Mouse (Mus musculus) neural tube, embryonic 12.5 days (tissue): ENCODE results near the gene Atxn10. TPM values are rescaled to one million over a fixed set of nuclear protein-coding genes. Genes with fewer than 3 reads are reported as not detected.
"Not testable (repeated sequence)": the region's sequence is repeated elsewhere in the genome, so short reads cannot be mapped to it uniquely, and the experiment has no call there.

Experiments used
- ATAC-seq: fragments of 200-750 bp; cut with Nextera tagmentation; 2 replicates; pipeline ENCODE4 v1.8.0; 2017; ENCODE audit warnings: low read depth, mild to moderate bottlenecking, moderate TSS enrichment, moderate library complexity; ENCODE audit not compliant: low FRiP score
- H3K27ac ChIP-seq: fragments of 300-500 bp; sonication (generic); 2 replicates; pipeline ENCODE4 v1.5.1; 2016
- H3K27me3 ChIP-seq: fragments of 300-500 bp; sonication (generic); replicated peaks from 2 replicates; pipeline ENCODE4 v1.6.1; 2016; ENCODE audit warnings: mild to moderate bottlenecking
- H3K36me3 ChIP-seq: fragments of 300-500 bp; sonication (generic); 2 replicates; pipeline ENCODE4 v1.6.1; 2016; ENCODE audit warnings: mild to moderate bottlenecking
- H3K4me1 ChIP-seq: fragments of 300-500 bp; sonication (generic); 2 replicates; pipeline ENCODE4 v1.6.1; 2016
- H3K4me2 ChIP-seq: fragments of 300-500 bp; sonication (generic); replicated peaks from 2 replicates; pipeline ENCODE4 v1.6.1; 2016; ENCODE audit warnings: mild to moderate bottlenecking
- H3K4me3 ChIP-seq: fragments of 300-500 bp; sonication (generic); 2 replicates; pipeline ENCODE4 v1.5.1; 2016
- H3K9ac ChIP-seq: fragments of 300-500 bp; sonication (generic); 2 replicates; pipeline ENCODE4 v1.6.1; 2016; ENCODE audit warnings: mild to moderate bottlenecking
- H3K9me3 ChIP-seq: fragments of 300-500 bp; sonication (generic); 2 replicates; pipeline ENCODE4 v1.6.1; 2016; ENCODE audit warnings: mild to moderate bottlenecking
- WGBS: fragments of 180-500 bp; shearing (Covaris S2); methylation state at CpG from one replicate; pipeline ENCODE4 v1.1.7; 2016; 5-methylcytosine and 5-hydroxymethylcytosine counted together
- polyA plus RNA-seq: library from polyadenylated mRNA; unstranded; fragments of >200 nt; fragmentation: Nextera tagmentation; extraction: Ambion mirVana; gene quantifications from 2 replicates; pipeline ENCODE4 v1.2.1, GENCODE M21; 2016

Gene Atxn10
- polyA plus RNA-seq, 1 experiment from 2014 or later, result 453 TPM

DNA sequence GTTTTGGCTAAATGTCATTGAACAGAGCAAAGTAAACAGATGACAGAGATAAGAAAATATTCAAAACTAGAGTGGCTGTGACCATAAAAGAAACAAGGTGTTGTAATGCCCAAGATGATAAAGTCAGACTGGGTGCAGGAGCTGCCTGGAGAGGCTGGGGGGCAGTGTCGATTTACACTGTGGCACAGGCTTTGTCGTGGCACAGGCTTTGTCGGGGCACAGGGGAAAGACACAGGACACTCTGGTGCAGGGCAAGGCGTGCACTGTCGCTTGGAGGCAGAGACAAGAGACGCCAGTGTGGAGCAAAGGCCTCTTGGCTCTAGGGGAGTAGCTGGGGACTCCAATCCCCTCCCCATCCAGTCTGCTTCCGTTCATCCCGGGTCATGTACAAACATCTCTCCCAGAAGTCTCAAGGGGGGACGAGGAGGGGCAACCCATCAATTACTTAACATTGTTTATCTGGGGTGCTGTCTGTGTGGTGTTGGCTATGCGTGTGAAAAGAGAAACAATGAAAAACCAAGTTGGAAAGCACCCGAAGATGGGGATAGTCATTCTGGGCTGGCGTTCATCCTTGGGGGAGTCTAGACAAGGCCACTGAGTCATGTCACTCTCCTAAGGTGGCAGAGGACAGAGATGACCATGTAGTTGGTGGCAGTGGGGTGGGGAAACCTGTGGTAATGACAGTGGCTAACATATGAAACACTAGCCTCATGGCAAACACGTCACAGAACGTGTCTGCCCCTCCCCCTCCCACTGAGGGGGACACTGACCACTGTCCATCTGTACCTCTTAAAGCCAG lies 19.5 kb upstream of the Atxn10 start:
- Histone ChIP-seq H3K4me2 (no peak overlapping the region), H3K4me3 (no peak overlapping the region), H3K27ac (no peak overlapping the region), H3K9me3 (no peaks in the 10 kb centered on the region), H3K36me3 (no peaks in the 10 kb centered on the region), H3K4me1 (peaks cover 20% of the 10 kb centered on the region), H3K27me3 (peaks cover 4% of the 10 kb centered on the region), H3K9ac (no peak overlapping the region)
- WGBS, result 56% methylated on average over 14 of the region's 14 CpGs
- peak; percentile 50; the same call in 1 of the 2 replicates for ATAC-seq

GRCm38 (mm10) chr15:85319924-85320668 lies 15.9 kb upstream of the Atxn10 start:
- H3K9ac ChIP-seq, result no peak overlapping the region
- no peaks in the 10 kb centered on the region for H3K36me3 ChIP-seq
- no peak overlapping the region for H3K4me3 ChIP-seq
- H3K4me1 ChIP-seq, result peaks cover 20% of the 10 kb centered on the region
- WGBS, result 76% methylated on average over 11 of the region's 11 CpGs
- H3K9me3 ChIP-seq, result no peaks in the 10 kb centered on the region
- H3K27ac ChIP-seq, result no peak overlapping the region
- ATAC-seq, result no peak
- H3K27me3 ChIP-seq, result peaks cover 4% of the 10 kb centered on the region
- no peak overlapping the region for H3K4me2 ChIP-seq

GRCm38 (mm10) chr15:85323214-85323613 lies 12.8 kb upstream of the Atxn10 start:
- no peak overlapping the region for H3K27ac ChIP-seq
- WGBS, result 91% methylated on average over 4 of the region's 4 CpGs
- H3K4me2 ChIP-seq, result no peak overlapping the region
- no peak overlapping the region for H3K4me3 ChIP-seq
- H3K4me1 ChIP-seq, result 0 out of 2 replicates have a peak, but pooled peaks cover 3% of the 10 kb centered on the region
- no peaks in the 10 kb centered on the region for H3K27me3 ChIP-seq
- H3K9me3 ChIP-seq, result no peaks in the 10 kb centered on the region
- H3K9ac ChIP-seq, result no peak overlapping the region
- H3K36me3 ChIP-seq, result no peaks in the 10 kb centered on the region
- no peak for ATAC-seq

GRCm38 (mm10) chr15:85324426-85324825 lies 11.6 kb upstream of the Atxn10 start:
- no peak overlapping the region for H3K4me3 ChIP-seq
- no peak overlapping the region for H3K9ac ChIP-seq
- 0 out of 2 replicates have a peak, but pooled peaks cover 3% of the 10 kb centered on the region for H3K4me1 ChIP-seq
- 89% methylated on average over 1 of the region's 1 CpGs for WGBS
- H3K27ac ChIP-seq, result no peak overlapping the region
- H3K4me2 ChIP-seq, result no peak overlapping the region
- no peaks in the 10 kb centered on the region for H3K9me3 ChIP-seq
- H3K36me3 ChIP-seq, result no peaks in the 10 kb centered on the region
- no peak for ATAC-seq
- H3K27me3 ChIP-seq, result no peaks in the 10 kb centered on the region

- no peak for ATAC-seq
- Histone ChIP-seq H3K4me1 (0 out of 2 replicates have a peak, but pooled peaks cover 3% of the 10 kb centered on the region), H3K36me3 (no peaks in the 10 kb centered on the region), H3K27ac (no peak overlapping the region), H3K9me3 (no peaks in the 10 kb centered on the region), H3K4me3 (no peak overlapping the region), H3K4me2 (no peak overlapping the region), H3K27me3 (no peaks in the 10 kb centered on the region), H3K9ac (no peak overlapping the region)
- 66% methylated on average over 11 of the region's 11 CpGs for WGBS
These were observed 8.2 kb upstream of the Atxn10 start for GRCm38 (mm10) chr15:85327808-85328207.

- 86% methylated on average over 2 of the region's 2 CpGs for WGBS
- not testable (repeated sequence) for H3K27me3 ChIP-seq, H3K4me2 ChIP-seq, ATAC-seq, H3K4me1 ChIP-seq, H3K27ac ChIP-seq, H3K9me3 ChIP-seq, H3K9ac ChIP-seq, H3K36me3 ChIP-seq, H3K4me3 ChIP-seq
These were observed 7.6 kb upstream of the Atxn10 start for GRCm38 (mm10) chr15:85328455-85328854.

GRCm38 (mm10) chr15:85329096-85329495 lies 6.9 kb upstream of the Atxn10 start:
- Histone ChIP-seq H3K9ac (no peak overlapping the region), H3K4me3 (no peak overlapping the region), H3K4me2 (no peak overlapping the region), H3K36me3 (no peaks in the 10 kb centered on the region), H3K27ac (no peak overlapping the region), H3K4me1 (0 out of 2 replicates have a peak, but pooled peaks cover 3% of the 10 kb centered on the region), H3K9me3 (no peaks in the 10 kb centered on the region), H3K27me3 (no peaks in the 10 kb centered on the region)
- WGBS, result 93% methylated on average over 5 of the region's 5 CpGs
- ATAC-seq, result no peak

GRCm38 (mm10) chr15:85330024-85330423 lies 6.0 kb upstream of the Atxn10 start:
- H3K36me3 ChIP-seq, result no peaks in the 10 kb centered on the region
- no peaks in the 10 kb centered on the region for H3K9me3 ChIP-seq
- H3K27ac ChIP-seq, result no peak overlapping the region
- WGBS, result 91% methylated on average over 6 of the region's 6 CpGs
- H3K4me3 ChIP-seq, result no peak overlapping the region
- H3K4me1 ChIP-seq, result 0 out of 2 replicates have a peak, but pooled peaks cover 3% of the 10 kb centered on the region
- no peak overlapping the region for H3K4me2 ChIP-seq
- ATAC-seq, result no peak
- no peak overlapping the region for H3K9ac ChIP-seq
- no peaks in the 10 kb centered on the region for H3K27me3 ChIP-seq

DNA sequence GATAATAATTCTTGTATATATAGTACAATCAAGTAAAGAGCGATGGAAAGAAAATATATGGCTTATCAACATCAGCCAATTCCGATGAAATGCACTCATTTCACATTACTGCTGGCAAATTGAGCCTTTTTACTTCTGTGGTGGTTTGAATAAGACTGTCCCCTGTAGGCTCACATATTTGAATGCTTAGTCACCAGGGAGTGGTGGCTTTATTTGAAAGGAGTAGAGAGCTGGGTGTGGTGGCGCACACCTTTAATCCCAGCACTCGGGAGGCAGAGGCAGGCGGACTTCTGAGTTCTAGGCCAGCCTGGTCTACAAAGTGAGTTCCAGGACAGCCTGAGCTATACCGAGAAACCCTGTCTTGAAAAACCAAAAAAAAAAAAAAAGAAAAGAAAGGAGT lies 2.5 kb upstream of the Atxn10 start:
- not testable (repeated sequence) for H3K4me3 ChIP-seq, H3K36me3 ChIP-seq, H3K27ac ChIP-seq, H3K9me3 ChIP-seq, ATAC-seq, H3K9ac ChIP-seq, H3K4me2 ChIP-seq, H3K27me3 ChIP-seq
- 88% methylated on average over 6 of the region's 6 CpGs for WGBS
- H3K4me1 ChIP-seq, result peaks cover 12% of the 10 kb centered on the region

GRCm38 (mm10) chr15:85334234-85334633 lies 1.8 kb upstream of the Atxn10 start:
- ATAC-seq, result no peak
- no peaks in the 10 kb centered on the region for H3K9me3 ChIP-seq
- no peaks in the 10 kb centered on the region for H3K27me3 ChIP-seq
- no peak overlapping the region for H3K9ac ChIP-seq
- WGBS, result 66% methylated on average over 3 of the region's 3 CpGs
- H3K4me1 ChIP-seq, result peaks cover 16% of the 10 kb centered on the region
- H3K4me3 ChIP-seq, result no peak overlapping the region
- no peak overlapping the region for H3K27ac ChIP-seq
- no peaks in the 10 kb centered on the region for H3K36me3 ChIP-seq
- H3K4me2 ChIP-seq, result no peak overlapping the region

DNA sequence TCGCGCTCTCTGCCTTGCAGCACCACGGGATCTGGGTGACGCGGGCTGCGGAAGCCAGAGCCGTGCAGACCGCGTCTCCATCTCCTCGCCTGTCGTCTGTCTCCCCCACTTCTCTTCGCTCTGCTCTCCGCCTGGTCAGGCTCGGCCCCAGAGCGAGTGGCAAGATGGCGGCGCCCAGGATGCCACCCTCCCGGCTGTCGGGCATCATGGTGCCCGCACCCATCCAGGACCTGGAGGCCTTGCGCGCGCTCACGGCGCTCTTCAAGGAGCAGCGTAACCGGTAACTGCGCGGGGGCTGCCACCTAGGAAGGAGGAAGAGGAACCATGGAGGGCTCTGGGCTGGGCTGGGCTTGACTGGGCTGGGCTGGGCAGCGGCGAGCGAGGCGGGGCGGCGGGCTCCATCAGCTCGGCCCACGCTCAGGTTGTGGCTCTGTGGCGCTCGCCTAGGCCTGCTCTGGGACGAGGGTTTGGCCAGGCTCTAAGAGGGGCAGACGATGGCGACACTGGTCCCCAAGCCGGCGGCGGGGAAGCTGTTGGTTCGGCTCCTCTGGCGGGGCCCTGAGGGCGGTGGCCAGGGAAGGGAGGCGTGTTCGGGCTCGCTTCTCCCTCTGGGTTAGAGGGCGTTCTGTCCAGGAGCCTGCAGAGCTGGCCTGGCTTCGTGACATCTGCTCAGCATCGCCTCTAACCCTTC lies 401 bp downstream of the Atxn10 start:
- Histone ChIP-seq H3K4me3 (peak overlapping the region; percentile 97), H3K27ac (peak overlapping the region; percentile 95), H3K4me1 (peaks cover 16% of the 10 kb centered on the region), H3K9ac (peak overlapping the region; percentile 97), H3K27me3 (no peaks in the 10 kb centered on the region), H3K9me3 (no peaks in the 10 kb centered on the region), H3K4me2 (peak overlapping the region; percentile 83), H3K36me3 (no peaks in the 10 kb centered on the region)
- WGBS, result under 1% methylated on average over 54 of the region's 54 CpGs
- ATAC-seq, result peak; percentile 96

DNA sequence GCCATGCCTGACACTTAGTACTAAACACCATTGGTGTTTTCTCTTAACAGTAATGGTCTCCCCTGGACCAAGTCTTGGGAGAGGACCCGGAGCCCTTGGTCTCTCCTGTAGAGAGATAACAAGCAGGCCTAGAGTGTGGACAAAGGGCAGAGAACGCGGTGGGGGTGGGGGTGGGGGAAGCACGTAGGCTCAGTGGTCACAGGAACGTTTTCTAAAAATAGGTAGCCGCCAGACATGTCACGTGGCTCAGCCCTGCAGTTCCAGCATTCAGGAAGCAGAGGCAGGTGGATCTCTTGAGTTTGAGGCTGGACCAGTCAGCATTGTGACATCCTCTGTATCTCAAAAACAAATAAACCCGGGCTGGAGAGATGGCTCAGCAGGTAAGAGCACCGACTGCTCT lies 1.2 kb downstream of the Atxn10 start:
- ATAC-seq, result no peak
- H3K4me1 ChIP-seq, result peaks cover 16% of the 10 kb centered on the region
- WGBS, result 50% methylated on average over 9 of the region's 9 CpGs

More for the DNA sequence above, 1.2 kb downstream of the Atxn10 start:
- peak overlapping the region; percentile 97 for H3K9ac ChIP-seq
- H3K27ac ChIP-seq, result 0 out of 2 replicates have a peak overlapping the region, but pooled peaks have one; percentile 95
- peak overlapping the region; percentile 97 for H3K4me3 ChIP-seq
- no peaks in the 10 kb centered on the region for H3K9me3 ChIP-seq
- H3K36me3 ChIP-seq, result no peaks in the 10 kb centered on the region
- H3K4me2 ChIP-seq, result peak overlapping the region; percentile 83
- H3K27me3 ChIP-seq, result no peaks in the 10 kb centered on the region
